Mouse (Mus musculus) cerebellum, adult 2 months (tissue): ENCODE measurements around the gene Dync1li2.

Experiments
- CTCF ChIP-seq: fragments of 200-500 bp; IDR thresholded peaks from 2 replicates; pipeline ENCODE4 v1.5.1; 2011; ENCODE audit warnings: low read depth, mild to moderate bottlenecking, control low read depth, low read length, moderate library complexity, borderline replicate concordance; ENCODE audit not compliant: insufficient read depth
- POLR2A ChIP-seq: fragments of 200-500 bp; IDR thresholded peaks from 2 replicates; pipeline ENCODE4 v1.6.1; 2011; ENCODE audit warnings: low read length, control low read depth, borderline replicate concordance; ENCODE audit not compliant: insufficient read depth

GRCm38 (mm10) chr8:104452177-104452576, 9.3 kb upstream of the Dync1li2 start:
- TF ChIP-seq CTCF (no peak), POLR2A (no peak)
